Mouse (Mus musculus): ENCODE results near the gene Gse1. TPM values are rescaled to one million over a fixed set of nuclear protein-coding genes. Genes with fewer than 3 reads are reported as not detected.

Gse1 gene
- total RNA-seq, 4 experiments from 2014 or later, result 30.7 to 64.5 (median 48.4) TPM

DNA sequence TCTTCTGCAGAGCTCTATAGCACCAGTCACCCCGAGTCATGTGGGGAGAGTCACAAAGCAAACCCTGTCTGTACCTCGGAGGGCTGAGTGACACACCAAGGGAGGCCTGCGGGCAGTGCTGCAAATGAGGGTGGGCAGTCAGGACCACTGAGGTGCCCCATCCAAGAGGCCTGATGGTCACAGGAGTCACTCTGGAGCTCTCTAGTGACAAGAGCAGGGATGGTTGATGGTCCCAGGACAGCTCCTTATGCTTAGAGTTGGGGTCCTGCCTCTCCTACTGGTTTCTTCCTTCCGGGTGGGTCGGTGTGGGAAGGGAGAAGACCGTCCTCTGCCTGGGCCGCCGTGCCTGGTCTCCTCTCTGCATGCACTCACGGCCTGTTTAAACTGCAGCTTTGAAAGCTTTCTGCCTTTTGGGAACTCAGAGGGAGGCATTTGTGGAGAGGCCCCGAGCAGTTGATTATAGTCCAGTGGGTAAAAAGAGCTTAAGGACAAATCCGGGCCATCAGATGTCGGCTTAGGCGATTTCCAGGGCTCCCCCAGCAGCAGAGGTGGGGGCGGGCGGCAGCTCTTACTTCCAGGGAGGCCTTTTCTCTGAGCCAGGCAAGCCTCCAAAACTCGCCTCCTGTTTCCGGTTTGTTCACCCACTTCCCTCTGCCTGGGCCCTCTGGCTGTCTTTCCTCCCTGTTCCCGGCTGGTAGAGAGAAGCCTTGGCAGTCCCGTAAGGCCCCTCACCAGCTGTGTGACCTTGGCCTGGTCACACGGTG lies 198.5 kb downstream of the Gse1 start:
- DNase-seq, result no peak

DNA sequence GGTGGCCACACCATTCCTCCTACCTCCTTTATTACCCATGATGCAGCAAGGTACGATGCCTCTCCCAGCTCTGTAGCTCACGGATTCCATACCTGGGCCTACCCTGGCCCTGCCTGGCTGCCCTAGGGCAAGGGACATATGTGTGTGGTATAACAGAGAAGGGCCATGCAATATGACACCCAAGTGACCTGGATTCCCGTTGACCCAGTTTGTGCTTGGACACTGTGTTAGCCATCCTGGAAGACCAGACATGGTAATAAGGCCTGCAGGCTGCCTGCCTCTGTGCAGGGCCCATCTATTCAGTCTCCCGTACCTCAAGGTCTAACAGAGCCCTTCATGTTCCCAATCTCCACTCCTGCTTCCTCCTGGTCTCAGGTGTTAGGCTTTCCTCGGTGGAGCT lies 200.2 kb downstream of the Gse1 start:
- DNase-seq, result no peak

DNA sequence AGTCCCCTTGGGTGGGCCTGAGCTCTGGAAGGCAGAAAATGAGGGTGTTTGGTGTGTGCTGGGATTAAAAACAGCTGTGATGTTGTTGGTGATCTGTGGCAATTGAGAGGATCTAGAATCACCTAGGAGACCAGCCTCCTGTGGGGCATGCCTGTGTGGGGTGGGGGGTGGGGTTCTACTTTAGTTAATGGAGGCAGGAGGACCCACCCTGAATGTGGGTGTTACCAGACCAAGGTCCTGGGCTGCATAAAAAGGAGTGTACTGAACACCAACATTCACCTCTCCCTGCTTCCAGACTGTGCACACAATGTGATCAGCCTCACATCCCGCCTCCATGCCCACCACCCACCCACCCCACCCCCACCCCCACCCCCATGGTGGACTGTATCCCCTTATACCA lies 200.9 kb downstream of the Gse1 start:
- DNase-seq, result no peak

DNA sequence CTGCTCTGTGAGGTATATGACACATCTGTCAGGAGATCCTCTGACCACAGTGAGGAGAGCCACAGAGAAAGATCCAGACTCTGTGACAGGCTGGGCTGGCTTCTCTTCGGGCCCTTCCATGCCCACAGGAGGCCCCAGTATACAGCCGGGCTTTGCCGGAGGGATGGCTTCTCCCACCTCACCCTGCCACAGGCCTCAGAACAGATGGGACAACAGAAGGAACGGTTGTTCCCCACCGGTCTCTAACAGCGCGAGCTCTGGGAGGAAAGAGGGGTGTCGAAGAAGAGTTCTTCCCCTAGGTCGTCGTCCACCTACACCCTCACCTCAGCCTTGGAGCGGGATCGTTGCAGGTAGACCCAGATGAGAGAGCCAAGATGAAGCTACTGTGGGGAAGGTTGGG lies 202.8 kb downstream of the Gse1 start:
- DNase-seq, result no peak

DNA sequence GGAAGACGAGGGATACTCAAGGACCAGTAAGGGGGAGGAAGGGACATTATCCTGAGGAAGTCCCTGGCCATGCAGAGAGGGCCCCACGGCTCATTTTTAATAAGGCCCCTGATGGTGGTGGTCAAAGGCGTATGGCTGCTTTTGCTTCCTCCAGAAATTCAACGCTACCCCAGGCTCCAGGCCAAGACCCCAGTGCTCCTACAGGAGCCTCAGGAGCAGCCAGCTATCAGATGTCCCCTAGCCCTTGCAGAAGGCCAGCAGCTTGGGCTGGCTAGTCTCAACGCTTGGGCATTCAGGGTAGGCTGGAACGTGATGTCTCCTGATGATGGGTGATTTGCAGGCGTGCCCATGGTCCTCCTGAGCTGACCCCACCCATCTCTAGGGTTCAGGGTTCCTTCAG lies 204.2 kb downstream of the Gse1 start:
- no peak for DNase-seq

DNA sequence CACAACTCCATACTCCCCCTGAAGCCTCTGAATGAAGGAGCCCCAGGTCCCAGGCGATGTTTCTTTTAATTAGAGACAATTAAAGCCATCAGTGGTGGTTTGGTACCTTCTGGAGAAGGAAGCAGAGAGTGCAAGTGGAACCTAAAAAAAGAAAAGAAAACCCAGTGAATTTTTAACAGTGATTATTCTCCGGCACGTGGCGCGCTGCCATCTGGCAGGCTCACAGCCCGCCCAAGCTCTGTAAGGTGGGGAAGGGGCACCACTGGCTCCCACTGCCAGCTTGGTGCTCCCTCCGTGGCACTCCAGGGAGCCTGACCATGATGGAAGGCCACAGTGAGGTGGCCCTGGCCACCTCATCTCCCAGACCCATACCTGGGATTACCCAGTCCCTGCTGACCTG lies 204.9 kb downstream of the Gse1 start:
- DNase-seq, result no peak

DNA sequence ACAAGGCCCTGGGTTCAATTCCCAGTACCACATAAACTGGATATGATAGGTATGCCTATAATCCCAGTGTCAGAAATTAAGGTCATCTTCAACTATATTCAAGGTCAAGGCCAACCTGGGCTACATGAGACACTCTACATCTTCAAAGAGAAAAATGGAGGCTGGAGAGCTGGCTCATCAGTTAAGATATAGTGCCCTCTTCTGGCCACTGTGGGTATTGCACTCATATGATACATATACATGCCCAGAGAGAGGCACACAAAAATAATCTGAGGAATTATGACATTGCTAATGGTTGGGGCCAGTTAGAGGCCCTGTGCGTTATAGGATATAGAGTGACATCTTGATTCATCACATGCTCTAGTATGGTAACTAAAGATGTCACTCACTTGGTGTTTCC lies 205.5 kb downstream of the Gse1 start:
- DNase-seq, result no peak

DNA sequence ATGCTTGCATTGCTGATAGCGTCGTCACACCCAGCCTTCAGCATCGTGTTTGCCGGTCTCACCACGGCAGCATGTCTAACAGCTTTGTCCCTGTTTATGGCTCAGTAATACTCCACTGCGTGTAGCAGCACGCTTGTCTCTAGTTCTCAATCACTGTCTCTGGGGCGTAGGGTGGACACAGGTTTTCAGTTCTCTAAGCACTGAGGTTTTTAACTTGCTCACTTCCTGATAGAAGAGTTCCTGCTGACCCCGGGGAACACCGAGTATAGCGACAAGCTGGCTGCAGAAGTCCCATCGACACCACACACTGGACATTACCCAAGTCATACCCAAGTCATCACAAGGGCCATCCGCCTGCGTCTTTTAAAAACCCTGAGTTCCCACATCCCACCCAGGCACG lies 207.5 kb downstream of the Gse1 start:
- no peak for DNase-seq

DNA sequence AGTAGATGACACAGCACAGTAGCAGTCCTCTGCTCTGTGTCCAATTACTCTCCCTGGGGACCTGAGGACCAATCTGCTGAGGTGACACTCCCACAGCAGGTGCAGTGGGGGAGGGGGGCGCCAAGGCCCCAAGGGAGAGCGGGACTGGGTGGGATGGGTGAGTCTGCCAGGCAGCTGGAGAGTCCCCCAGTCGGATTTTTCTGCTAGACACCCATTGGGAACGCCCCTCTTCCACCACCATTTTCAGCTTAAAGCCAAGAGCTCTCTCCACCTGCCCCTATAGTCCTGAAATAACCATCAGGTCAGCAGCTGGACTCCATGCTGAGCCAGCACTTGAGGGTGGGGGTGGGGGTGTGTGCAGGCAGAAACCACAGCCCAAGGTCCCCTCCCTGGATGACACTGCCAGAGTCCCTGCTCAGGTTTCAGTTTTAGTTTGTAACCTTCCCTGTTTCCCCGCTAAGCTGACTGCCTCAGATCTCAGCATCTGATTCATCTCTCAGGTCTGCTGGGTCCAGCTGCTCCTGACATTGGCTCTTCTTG lies 208.3 kb downstream of the Gse1 start:
- DNase-seq, result no peak

DNA sequence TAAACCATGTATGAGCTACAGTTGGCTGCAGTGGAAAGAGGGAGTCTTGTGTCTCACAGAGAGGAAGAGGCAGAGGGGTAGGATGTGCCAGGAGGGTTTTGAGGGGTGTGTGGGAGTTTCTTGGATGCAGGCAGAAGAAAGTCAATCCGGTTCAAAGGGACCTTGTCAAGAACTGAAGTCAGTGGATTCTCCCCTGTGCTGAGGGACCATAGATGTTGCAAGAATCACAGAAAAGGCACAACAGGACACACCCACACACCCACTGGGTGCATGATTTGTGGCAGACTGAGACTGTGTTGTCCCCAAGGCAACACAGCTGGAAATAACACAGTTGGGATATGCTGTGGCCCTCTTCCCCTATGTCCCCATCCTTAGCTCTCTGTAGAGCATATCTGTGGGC lies 209.0 kb downstream of the Gse1 start:
- DNase-seq, result no peak

DNA sequence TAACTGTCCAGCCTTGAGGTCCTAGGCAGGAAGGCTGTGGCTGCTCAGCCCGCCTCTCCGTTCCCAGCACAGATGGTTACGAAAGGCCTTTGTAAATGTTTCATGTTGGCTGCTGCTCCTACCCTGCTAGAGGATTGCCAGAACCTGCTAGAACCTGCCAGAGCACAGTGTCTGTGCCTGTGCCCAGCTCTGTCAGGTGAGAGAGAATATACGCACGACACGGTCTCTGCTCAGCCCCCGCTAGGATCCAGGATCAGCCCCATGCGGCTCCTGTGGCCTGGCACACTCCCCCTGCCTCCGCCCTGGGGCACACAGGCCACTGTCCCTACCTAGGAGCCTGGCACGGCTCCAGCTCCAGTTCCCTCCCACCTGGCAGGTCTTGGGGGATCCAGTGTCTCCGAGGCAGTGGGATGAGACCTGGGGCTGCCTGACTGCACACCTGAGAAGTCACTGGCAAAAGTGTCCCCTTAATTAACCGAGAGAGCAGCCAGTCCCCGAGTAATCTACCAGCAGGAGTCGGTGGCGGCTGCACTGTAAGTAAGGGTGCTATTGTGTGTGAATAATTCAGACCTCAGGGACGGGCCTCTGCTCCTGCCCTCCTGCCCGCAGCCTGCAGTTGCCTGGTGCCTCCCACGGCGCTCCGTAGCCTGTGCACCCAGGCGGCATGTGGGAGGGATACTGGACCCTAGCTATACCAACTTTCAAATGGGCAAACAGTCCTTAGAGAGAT lies 209.6 kb downstream of the Gse1 start:
- DNase-seq, result peak; percentile 52

DNA sequence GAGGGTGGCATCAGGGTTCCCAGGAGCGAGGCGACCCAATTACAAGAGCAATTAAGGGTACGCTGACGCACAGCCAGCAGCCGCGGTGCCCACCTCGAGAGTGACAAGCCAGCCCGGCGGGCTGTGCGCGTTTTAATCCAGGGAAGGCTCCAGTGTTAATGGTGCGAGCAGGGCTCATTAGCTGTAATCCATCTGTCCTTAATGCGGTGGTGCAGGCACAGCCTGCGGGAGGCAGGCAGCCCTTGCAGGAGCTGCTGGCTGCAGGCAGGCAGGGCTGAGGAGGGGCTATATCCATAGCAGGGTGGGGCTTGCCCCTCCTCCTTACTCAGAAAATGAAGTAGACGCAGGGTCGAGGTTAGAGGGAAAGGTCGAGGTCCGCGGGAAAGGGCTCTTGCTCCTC lies 211.1 kb downstream of the Gse1 start:
- DNase-seq, result no peak

DNA sequence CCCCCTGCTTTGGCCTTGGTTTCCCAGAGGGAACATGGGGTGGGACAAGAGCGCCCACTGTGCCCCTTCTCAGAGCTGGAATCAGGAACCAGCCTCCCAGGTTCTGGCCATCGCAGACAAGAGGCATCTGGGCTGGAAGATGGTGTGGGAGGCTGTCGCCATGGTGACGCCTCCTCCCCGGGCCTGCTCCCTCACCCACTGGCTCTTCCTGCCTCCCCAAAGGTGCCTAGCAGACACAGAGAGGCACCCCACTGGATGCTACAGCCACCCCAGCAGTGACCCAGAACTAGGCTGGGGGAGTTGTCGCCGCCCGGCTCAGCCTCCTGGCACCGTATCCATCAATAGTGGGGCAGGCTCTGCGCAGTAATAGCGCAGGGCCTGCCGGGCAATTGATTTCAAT lies 212.5 kb downstream of the Gse1 start:
- no peak for DNase-seq

DNA sequence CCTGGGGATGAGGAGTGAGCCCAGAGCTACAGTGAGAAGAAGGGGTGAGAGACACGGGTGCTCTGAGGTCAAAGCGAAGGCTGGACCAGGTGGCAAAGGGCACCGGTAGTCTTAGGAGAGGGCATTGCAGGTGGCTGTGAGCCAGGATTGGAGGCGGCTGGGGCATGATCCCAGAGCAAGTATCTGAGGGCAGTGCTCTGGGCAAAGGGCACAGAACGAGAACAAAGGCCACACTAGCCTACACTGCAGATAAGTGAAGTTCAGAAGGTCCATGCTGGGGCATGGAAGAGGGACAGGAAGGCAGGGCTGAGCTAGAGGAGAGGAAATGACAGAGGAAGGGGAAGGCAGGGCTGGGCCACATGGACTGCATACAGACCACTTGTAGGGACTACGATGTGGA lies 213.4 kb downstream of the Gse1 start:
- DNase-seq, result no peak

DNA sequence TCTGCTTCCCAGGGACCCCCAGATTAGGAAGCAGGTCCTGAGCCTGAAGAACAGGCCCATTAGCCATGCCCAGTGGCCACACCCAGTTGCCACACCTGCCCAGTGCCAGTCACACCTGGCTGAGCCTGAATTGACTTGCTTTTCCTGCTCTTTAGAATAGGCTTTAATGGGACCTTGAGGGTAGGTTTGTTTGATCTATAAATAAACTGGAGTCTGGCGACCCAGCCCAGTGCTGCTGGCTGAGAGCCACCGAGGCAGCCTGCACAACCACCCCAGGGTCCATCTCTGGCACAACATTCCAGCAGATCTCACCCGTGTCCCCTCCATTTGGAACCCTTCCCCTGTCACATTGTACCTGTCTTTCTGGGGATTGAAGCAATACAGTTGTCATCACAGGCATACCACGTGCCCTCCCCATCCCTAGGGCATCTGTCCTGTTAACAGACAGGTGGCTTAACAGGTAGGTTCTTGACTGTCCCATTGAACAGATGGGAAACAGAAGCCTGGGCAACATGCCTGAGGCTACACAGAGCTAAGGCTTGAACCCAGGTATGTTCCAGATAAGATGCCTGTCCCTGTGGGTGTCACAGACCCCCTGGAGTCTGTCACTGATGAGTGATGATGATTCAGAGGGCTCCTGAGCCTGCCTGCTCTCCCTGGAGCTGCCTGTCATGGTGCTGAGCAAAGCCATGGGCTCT lies 214.2 kb downstream of the Gse1 start:
- DNase-seq, result no peak

DNA sequence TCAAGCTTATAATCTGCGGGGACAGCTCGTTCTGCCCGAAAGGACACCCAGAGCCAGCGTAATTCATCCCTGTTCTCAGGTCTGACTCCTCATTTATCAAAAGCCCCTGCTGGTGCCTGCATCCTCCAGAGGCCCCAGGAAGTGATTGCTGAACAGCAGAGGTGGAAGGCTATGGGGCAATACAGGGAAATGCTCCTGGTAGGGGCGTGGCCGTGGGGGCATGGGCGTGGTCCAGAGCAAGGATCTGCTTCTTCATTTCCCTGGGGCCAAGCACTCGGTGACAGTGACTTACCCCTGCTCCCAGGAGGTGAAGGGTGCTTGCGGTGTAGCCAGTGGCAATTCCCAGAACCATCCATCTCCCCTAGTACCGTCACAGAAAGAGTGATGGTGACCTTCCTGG lies 217.0 kb downstream of the Gse1 start:
- no peak for DNase-seq

DNA sequence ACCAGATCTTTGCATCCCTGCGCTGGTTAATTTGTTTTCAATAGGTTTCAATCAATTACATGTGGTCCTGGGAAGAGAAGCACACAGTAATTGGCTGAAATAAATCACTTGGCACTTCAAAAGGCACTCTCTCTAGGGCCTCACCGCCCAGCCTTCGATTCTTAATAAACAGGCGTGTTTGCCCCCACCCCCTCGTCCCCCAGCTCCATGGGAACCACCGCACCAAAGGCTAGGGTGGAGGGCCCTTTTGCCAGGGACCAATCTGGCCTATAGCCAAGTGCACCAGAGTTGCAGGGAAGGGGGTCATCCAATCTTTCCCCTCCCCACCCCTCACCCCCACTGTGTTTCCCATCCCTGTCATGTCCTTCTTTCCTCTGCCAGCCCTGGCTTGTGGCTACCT lies 219.9 kb downstream of the Gse1 start:
- DNase-seq, result no peak

DNA sequence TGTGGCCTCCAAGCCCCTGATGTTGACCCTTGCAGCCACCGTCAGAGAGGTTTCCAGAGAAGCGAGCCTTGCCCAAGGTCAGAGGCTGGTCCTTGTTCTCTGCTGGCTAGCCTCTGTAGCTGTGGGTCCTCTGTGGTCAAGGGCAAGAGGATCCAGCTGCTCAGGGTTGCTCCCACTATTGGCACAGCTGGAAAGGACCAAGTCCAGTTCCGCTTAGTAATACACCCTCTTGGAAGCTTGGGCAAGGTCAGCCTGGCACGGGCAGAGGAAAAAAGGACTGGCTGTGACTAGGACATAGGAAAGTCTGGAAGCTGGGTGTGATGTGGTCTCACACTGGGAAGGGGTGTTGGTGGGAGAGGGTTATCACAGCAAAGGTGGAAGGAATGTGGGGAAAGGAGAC lies 220.9 kb downstream of the Gse1 start:
- peak; percentile 90 for DNase-seq

DNA sequence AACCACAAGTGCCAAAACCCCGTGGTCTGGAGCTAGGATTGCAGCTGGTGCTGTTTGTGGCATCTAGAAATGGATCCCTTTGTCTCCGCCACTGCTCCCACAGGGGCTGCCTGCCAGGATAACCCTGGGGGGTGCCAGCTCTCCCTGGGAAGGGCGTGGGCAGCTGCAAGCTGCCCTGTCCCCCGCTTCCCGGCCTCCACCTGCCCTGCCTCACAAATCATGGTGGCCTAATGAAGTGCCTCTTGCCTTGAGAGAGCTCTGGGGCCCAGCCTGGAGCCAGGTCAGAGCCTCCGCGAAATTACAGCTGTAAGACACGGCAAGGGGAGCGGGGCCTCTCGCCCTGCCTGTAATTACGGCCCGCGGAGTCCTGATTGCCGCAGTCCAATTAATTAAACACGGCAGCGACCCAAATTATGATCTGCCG lies 221.4 kb downstream of the Gse1 start:
- DNase-seq, result no peak

DNA sequence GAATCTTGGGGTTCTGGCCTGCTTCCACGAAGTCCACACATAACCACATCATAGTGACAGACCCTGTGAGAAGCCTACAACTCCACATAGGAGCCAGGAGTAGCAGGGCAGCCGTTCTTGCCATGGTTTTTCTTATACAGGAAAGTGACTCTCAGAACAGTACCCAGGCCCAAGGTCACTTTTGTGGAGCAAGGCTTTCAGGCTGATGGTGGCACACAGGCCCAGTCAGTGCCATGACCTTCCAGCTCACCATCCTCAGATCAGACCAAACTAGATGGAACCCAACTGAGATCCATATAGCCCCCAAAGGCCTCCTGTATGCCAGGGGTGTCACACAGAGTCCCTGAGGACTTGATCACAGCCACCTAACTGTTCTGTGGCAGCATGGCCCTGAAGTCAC lies 223.9 kb downstream of the Gse1 start:
- DNase-seq, result no peak

DNA sequence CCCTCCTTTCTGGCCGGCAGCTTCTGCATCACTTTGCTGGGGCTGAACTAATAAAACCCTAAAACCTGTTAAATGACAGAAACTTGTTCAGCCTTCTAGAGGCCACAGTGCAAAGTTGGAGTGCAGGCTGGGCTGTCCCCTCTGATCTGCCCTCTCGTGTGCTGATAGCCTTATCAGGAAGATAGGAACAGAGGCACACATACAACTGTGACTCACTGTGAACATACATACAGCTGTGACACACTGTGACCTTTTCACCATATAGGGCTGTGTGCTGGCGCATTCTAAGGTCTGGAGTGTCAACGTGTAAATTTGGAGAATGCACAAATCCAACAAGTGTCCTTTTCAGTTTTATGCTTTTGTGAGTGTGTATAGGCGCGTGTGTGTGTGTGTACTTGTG lies 226.1 kb downstream of the Gse1 start:
- no peak for DNase-seq

DNA sequence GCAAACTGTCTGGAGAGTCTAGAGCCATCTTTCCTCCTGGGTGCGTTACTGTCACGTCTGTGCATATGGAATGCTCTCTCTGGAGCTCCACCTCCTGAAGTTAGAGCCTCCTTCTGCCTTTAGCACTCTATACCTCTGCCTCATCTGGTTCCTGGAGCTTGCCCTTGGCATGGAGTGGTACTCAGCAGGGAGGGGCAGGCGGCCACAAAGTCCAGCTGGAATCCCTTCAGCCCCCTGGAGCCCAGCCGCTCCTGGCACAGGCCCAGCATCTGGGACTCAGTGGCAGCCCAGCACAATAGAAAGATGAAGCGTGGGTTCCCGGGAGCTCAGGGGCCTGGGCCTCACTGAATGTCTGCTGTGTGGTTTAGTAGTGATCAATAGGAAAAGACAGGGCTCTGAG lies 232.1 kb downstream of the Gse1 start:
- no peak for DNase-seq

DNA sequence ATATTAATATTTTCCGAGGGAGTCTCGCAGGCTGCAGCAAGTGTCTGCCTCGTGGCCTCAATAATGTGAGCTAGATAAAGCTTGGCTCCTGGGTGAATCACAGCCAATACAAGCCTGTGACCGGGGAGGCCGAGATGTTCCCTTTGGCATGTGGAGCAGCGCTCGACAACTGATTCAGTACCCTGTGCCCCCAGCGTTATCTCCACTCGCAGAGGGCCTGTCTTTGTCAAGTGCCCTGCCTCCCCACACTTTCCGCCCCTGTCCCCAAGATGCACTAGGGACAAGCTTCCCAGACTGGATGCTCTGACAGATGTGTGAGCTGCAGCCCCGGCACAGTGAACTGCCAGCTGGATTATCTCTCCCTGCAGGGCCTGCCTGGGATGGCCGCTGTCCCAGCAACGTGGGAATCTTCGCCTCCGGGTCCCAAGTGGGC lies 233.9 kb downstream of the Gse1 start:
- DNase-seq, result no peak

All from adrenal gland, adult 8-10 months (tissue).